Mouse (Mus musculus) cerebellum, adult 9-11 months (tissue): ENCODE measurements around the gene Alkbh2.

ENCODE experiments used
- DNase-seq: peaks from one replicate; pipeline ENCODE4 v3.0.0; 2022

Alkbh2 gene

DNA sequence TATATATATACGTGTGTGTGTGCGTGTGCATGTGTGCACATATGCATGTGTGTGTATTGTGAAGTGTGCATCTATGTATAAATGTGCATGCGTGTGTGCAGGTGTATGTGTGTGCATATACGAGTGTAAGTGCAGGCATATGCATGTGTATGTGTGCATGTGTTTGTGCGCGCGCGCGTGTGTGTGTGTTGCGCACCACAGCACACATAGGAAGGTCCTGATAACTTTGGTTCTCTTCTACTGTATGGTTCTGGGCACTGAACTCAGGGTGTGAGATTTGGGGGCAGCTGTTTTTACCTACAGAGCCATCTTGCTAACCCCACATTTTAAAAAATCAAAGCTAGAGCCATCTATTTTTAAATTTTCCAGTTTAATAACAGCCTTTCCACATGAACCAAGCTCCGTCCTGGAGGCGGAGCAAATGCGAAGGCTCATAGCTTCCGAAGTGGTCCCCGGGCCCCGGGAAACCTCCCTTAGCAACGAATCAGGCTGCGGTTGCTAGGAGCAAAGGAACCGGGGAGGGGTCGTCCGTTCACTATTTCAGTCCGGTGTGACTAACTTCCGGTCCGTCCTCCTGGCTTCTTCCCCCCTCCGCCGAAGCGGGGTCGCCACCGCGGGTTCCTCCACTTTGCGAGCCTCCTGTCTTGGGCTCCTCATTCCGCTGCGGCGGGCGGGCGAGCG, 28.2 kb downstream of the Alkbh2 start:
- peak; percentile 89 for DNase-seq

DNA sequence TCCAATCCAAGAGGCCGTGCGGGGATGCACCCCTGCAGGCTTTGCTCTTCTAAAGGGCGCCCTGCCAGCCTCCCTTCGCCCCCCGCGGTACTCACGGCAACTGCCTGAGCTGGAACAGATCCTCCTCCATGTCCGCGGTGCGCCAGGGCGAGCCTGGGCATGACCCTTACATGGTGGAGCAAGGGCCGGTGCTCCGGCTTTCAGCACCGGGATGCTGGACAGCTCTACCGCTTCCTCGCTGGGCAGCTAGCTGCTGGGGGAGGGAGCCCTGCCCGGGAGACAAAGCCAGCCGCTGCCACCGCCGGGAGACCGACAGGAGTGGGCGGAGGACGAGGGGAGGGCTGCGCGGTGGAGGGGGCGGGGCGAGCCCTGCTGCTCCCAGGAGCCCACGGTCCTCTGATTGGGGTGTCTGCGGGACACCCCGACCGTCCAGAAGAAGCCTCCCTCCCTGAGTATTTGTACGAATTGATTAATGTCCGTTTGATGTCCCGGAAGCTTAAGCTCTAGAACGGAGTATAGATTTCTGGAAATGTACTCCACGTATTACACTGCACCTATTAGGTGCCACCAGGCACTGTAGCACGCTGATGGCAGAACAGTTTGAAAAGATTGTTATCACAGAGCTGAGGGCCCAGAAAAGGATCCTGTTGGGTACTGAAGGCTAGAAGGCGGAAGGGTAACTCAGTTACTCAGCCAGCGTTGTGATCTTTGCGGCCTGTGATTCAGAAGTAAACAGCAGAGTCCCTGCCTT, 36.8 kb downstream of the Alkbh2 start, which contains the start of gene Svop:
TSS of gene Svop (minus strand) at position 514 of the 751 bp plus-strand sequence.
- peak; percentile 91 for DNase-seq

DNA sequence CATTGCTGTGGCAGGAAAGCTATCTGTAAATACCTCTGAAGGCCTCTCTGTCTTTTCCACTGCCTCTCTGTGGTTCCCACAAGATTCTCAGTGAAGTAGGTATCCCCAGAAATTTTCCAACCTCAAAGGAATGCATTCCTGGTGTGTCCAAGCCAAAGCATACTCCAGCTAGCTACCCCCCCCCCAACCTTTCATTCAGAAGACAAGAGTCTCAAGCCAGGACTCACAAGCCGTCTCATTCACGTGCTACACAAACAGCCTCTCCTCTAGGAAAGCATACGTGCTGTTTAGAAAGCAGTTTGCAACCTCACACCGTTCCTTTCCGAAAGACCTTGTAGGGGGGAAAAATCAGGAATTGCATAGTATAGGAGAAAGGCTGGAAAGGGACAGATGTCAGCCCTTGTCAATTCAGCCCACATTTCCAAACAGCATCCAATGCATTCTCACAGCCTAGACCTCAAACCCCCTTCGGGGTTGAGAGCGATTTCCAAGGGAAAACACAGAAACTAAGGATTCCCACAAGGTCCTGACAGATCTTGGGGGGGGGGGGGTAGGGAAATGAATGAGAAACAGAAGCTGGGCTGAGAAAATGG, 37.5 kb downstream of the Alkbh2 start:
- peak; percentile 43 for DNase-seq

DNA sequence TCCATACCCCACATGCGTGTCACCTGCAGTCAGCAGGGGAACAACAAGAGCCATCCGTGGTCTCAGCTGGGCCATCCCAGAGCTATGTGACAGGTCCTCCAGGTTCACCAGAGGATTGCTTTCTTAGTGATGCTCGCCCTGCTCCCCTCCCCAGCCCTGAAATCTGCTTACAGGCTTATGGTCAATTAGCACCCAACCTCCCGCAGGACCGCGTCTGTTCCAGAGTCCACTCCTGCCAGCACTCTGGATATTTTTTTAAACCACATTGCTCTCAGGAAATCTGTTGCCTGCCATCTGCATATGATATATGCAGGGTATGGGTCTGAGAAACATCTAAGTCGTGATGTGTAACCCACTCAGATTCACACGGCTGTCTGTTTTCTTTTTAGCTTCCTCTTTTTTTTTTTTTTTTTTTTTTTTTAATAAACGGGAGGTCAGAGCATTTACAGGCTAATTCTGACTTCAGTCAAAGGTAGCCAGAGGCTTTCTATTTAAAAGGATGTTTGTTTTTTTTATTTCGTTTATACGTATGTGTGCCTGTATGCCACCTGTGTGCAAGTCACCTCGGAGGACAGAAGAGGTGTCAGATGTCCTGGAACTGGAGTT, 40.0 kb downstream of the Alkbh2 start:
- peak; percentile 80 for DNase-seq

DNA sequence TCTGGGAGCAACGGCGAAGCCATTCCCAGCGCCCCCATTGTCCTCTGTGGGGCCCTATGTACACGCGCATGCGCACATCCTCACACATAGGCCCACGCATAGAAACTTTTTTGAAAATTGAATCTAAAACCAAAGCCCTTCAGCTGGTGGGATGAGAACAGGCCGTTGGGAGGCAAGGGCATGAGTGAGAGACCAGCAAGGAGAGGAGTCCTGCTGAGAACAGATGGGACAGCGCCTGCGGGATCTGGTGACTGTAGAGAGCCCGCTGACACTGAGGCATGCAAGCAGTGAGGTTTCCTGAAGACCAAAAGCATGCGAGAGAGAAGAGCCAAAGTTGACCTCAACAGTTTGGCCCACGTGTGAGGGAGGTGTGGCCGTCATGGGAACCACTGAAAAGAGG, 42.5 kb downstream of the Alkbh2 start:
- peak; percentile 73 for DNase-seq

DNA sequence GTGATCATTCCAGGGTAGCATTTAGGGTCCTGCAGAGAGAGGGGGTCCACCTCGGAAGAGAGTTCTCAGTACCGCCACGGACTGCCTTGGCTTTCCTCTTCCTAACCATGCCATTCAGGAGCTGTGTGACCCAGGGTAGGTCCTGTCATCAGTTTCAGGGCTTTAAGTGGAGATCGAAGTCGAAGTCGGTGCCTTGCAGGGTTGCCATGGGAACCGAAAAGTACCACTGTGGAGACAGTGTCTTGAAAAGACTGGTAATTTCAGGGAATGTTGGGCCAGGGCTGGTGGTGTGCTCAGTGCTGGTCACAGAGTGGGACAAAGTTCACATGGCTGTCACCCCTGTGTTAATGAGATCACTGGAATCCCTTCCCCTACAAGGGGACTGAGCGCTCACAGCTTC, 51.0 kb downstream of the Alkbh2 start:
- no peak for DNase-seq
